ENCODE assay signal across 20 mouse cellular contexts in the genomic region with DNA sequence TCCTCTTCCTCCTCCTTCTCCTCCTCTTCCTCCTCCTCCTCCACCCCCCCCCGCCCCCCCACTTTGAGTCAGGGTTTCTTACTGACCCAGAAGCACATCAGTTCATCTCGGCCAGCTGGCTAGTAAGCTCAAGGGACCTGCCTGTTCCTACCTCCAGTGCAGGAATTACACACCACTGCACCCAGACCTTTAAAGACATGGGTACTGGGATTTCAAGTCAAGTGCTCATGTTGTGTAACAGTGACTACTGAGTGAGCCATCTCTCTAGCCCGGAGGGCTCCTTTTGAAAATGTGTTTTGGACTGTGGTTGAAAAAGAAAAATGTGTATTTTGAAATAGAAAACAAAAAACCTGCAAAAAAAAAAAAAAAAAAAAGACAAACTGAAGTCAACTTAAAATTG. TPM values are rescaled to one million over a fixed set of nuclear protein-coding genes. Genes with fewer than 3 reads are reported as not detected.
DNase-seq lines count a peak whose midpoint lies in the region; ATAC-seq and TF ChIP-seq lines count a peak whose summit lies in the region.
"Had no signal": no experiment of that assay in that cellular context is flagged by ENCODE, and none has a peak within 500 bp of the region (broad histone marks: within the 10 kb centered on the region; RNA-seq: fewer than 3 reads in every experiment).

No protein-coding gene starts in this region.

- H3K9me3 ChIP-seq in lung, postnatal 0 days (ENCODE audit: low read length), result no peaks in the 10 kb centered on the region
- H3K9me3 ChIP-seq: embryonic facial prominence, embryonic 10.5 days; forebrain, embryonic 10.5 days; heart, embryonic 13.5 days; hindbrain, embryonic 12.5 days had no signal

- no peaks in the 10 kb centered on the region for H3K4me1 ChIP-seq in lung, postnatal 0 days (ENCODE audit: insufficient read depth, low read depth, low read length)

- H3K4me2 ChIP-seq in lung, postnatal 0 days (replicated peaks; ENCODE audit: low read depth, low read length), result no peak overlapping the region
- H3K4me2 ChIP-seq: heart, embryonic 13.5 days; hindbrain, embryonic 12.5 days had no signal

- H3K27me3 ChIP-seq in lung, postnatal 0 days (replicated peaks; ENCODE audit: insufficient read depth, low read length), result no peaks in the 10 kb centered on the region
- H3K27me3 ChIP-seq: heart, embryonic 13.5 days; hindbrain, embryonic 12.5 days had no signal

- TF ChIP-seq CTCF in lung, postnatal 0 days (IDR thresholded peaks at IDR 0.05), result no peak

- H3K27ac ChIP-seq in lung, postnatal 0 days (ENCODE audit: low read length), result no peak overlapping the region
- H3K27ac ChIP-seq: embryonic facial prominence, embryonic 10.5 days; forebrain, embryonic 10.5 days; heart, embryonic 13.5 days; hindbrain, embryonic 12.5 days had no signal

- 91% methylated on average over 3 of the region's 3 CpGs for WGBS in lung, postnatal 0 days

- no peak overlapping the region for H3K4me3 ChIP-seq in lung, postnatal 0 days (ENCODE audit: low read depth, low read length)
- H3K4me3 ChIP-seq: embryonic facial prominence, embryonic 10.5 days; forebrain, embryonic 10.5 days; heart, embryonic 13.5 days; hindbrain, embryonic 12.5 days had no signal

- TF ChIP-seq EP300 in lung, postnatal 0 days (IDR thresholded peaks at IDR 0.05), result no peak

- ATAC-seq in lung, postnatal 0 days, result no peak
- ATAC-seq: forebrain, embryonic 14.5 days; hindbrain, embryonic 16.5 days; intestine, postnatal 0 days had no signal

- no peaks in the 10 kb centered on the region for H3K36me3 ChIP-seq in lung, postnatal 0 days (ENCODE audit: insufficient read depth, low read length)
- H3K36me3 ChIP-seq: embryonic facial prominence, embryonic 10.5 days; hindbrain, embryonic 12.5 days had no signal

- DNase-seq in cerebellum, adult 9-11 months, result peak; percentile 42
- no peak for DNase-seq in cerebellum, postnatal 25 days
- DNase-seq in spleen, postnatal 36 days (ENCODE audit: low spot score in 2 of 2), result peak; percentile 36 to 43
- no peak for DNase-seq in spleen, adult 12 weeks (ENCODE audit: low spot score)
- DNase-seq in skeletal muscle tissue, adult 2 months (ENCODE audit: low read depth, low spot score), result peak; percentile 55
- no peak for DNase-seq in embryo, embryonic 9.5 days (ENCODE audit: extremely low spot score)
- no peak for DNase-seq in lung, postnatal 0 days (ENCODE audit: low spot score)
- DNase-seq: adrenal gland, postnatal 10 days; cerebellum, adult 11 months; cerebellum, adult 8-10 months; cerebellum, postnatal 36 days; gastrocnemius, postnatal 25 days; heart, postnatal 4 days had no signal

- H3K9ac ChIP-seq in lung, postnatal 0 days (replicated peaks; ENCODE audit: low read depth), result no peak overlapping the region
- H3K9ac ChIP-seq: heart, embryonic 13.5 days; hindbrain, embryonic 12.5 days had no signal

RNA-seq across cellular contexts. Expression of a gene that starts 50.6 kb away (rescaled TPM):
- polyA plus RNA-seq in lung, postnatal 0 days (2015; fragmentation: Nextera tagmentation; extraction: Ambion mirVana), result 5.5 and 6.3 TPM in 2 replicates

Comparison
In these comparisons a context has a peak if more than half of its experiments do, and no peak if none do; other contexts are left out.
1. DNase-seq: peak in cerebellum, adult 9-11 months (single experiment), spleen, postnatal 36 days (2 of 2) and skeletal muscle tissue, adult 2 months (single experiment); none in cerebellum, postnatal 25 days (0 of 2), spleen, adult 12 weeks (single experiment), embryo, embryonic 9.5 days (single experiment) and lung, postnatal 0 days (single experiment).